Mouse (Mus musculus) cerebellum, adult 2 months (tissue): ENCODE data around the gene Bax. TPM values are rescaled to one million over a fixed set of nuclear protein-coding genes. Genes with fewer than 3 reads are reported as not detected.

Experiments used
- DNase-seq, 2 experiments: peaks; one replicate each; pipeline ENCODE4 v3.0.0; 2021
- H3K27ac ChIP-seq: fragments of 200-500 bp; 2 replicates; pipeline ENCODE4 v1.5.1; 2012; ENCODE audit warnings: low read length, control low read depth, inconsistent platforms; ENCODE audit not compliant: insufficient read depth
- H3K27me3 ChIP-seq: fragments of 200-500 bp; 2 replicates; pipeline ENCODE4 v1.6.1; 2012; ENCODE audit warnings: inconsistent platforms, mild to moderate bottlenecking, low read length, moderate library complexity; ENCODE audit not compliant: control insufficient read depth, insufficient read depth
- H3K4me1 ChIP-seq: fragments of 200-500 bp; 2 replicates; pipeline ENCODE4 v1.6.1; 2011; ENCODE audit warnings: low read length; ENCODE audit not compliant: control insufficient read depth, insufficient read depth
- H3K4me3 ChIP-seq: fragments of 200-500 bp; replicated peaks from 2 replicates; pipeline ENCODE3; 2011; ENCODE audit warnings: mild to moderate bottlenecking, low read depth, low read length, control low read depth; ENCODE audit not compliant: insufficient read depth
- CTCF ChIP-seq: fragments of 200-500 bp; IDR thresholded peaks from 2 replicates; pipeline ENCODE4 v1.5.1; 2011; ENCODE audit warnings: low read depth, mild to moderate bottlenecking, control low read depth, low read length, moderate library complexity, borderline replicate concordance; ENCODE audit not compliant: insufficient read depth
- POLR2A ChIP-seq: fragments of 200-500 bp; IDR thresholded peaks from 2 replicates; pipeline ENCODE4 v1.6.1; 2011; ENCODE audit warnings: low read length, control low read depth, borderline replicate concordance; ENCODE audit not compliant: insufficient read depth
- WGBS: fragments of 180-500 bp; shearing (Covaris S2); methylation state at CpG from one replicate; pipeline ENCODE4 v1.1.7; 2018; 5-methylcytosine and 5-hydroxymethylcytosine counted together
- polyA plus RNA-seq: library from polyadenylated mRNA; depleted of rRNA; stranded (reverse); fragments of >200 nt; gene quantifications from 2 replicates; pipeline ENCODE4 v1.2.3, GENCODE M21; 2012

The Bax gene
- polyA plus RNA-seq, 1 experiment: 103 TPM

DNA sequence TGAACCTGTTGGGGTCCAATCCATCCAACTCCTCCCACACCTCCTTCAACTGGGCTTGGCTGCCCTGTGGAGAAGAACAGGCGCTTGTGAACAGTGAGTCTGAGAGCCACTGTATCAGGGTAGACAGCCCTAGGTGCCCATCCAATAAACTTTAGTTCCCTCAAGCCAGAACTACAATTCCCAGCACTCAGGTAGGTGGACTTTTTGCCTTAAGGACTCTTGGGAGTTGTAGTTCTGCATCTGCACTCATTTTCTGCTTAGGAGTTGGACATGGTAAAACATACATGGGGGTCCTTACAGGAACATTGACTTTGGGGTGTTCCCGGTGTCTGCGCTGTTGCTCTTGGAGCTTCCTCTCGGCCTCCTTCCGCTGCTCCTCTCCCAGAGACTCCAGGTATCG, 31.7 kb upstream of the Bax start:
- 97% methylated on average over 6 of the region's 6 CpGs for WGBS
- DNase-seq: no peak
- H3K27me3 ChIP-seq: no peaks in the 10 kb centered on the region
- H3K4me1 ChIP-seq: peaks cover 22% of the 10 kb centered on the region
- no peak overlapping the region for H3K27ac ChIP-seq
- H3K4me3 ChIP-seq: no peak overlapping the region
- no peak for TF ChIP-seq POLR2A
- no peak for TF ChIP-seq CTCF

- H3K27me3 ChIP-seq: no peaks in the 10 kb centered on the region
- TF ChIP-seq POLR2A: no peak
- no peak for TF ChIP-seq CTCF
- H3K4me3 ChIP-seq: no peak overlapping the region
- DNase-seq: peak in 1 of 2 experiments; percentile 47
- H3K4me1 ChIP-seq: peaks cover 35% of the 10 kb centered on the region
- H3K27ac ChIP-seq: peak overlapping the region; percentile 97
- WGBS: 60% methylated on average over 9 of the region's 9 CpGs
Measured at GRCm38 (mm10) chr7:45494548-45494947, 27.9 kb upstream of the Bax start.

DNA sequence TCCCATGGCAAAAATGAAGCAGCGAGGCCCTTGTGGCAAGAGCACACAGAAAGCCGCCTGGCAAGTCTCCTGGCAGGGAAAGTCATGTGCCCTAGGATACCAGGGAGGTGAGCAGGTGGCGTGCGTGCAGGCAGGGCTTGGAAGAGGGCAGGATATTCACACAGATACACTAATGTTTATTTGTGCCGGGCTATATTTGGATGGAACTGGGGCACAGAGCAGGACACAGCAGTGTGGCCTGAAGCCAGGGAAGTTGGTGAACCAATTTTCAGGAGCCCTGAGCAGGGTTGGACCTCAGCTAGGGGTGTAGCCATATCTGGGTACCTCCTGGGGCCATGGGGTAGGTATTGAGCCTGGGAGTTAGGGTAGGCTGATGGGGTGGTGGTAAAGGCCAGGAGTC, 26.3 kb upstream of the Bax start:
- DNase-seq: peak; percentile 87 to 93
- Histone ChIP-seq H3K4me3 (no peak overlapping the region), H3K27me3 (no peaks in the 10 kb centered on the region), H3K4me1 (peaks cover 35% of the 10 kb centered on the region), H3K27ac (peak overlapping the region; percentile 97)
- TF ChIP-seq POLR2A (no peak), CTCF (no peak)
- 14% methylated on average over 5 of the region's 5 CpGs for WGBS

DNA sequence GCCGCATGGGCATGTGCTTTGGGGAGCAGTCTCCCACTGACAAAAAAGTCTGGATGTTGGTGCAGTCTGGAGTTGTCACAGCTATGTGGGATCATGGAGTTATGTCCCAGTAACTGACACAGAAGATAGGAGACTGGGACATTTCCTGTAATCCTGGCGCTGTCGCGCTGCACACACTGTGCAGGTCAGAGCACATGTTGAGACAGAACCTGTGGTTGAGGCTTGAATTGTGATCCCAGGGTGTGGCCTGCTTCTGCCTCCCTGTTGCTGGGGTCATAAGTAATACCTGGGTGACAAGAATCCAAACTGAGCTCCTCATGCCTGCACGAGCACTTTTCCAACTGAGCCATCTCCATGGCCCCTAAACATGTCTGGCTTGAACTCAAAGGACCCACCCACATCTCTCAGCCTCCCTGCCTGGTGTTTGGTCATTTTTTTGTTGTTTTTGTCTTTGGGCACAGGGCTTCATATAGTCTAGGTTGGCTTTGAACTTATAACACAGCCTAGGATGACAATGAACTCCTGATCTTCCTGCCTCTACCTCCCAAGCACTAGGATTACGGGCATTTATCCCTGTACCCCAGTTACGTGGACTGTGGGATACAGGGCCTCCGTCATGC, 25.6 kb upstream of the Bax start:
- peak overlapping the region; percentile 77 for H3K27ac ChIP-seq
- H3K4me3 ChIP-seq: no peak overlapping the region
- peak; percentile 40 to 51 for DNase-seq
- no peaks in the 10 kb centered on the region for H3K27me3 ChIP-seq
- 75% methylated on average over 8 of the region's 8 CpGs for WGBS
- TF ChIP-seq CTCF (0 out of 2 replicates have a peak, but pooled peaks have one; percentile 7), POLR2A (no peak)
- peaks cover 35% of the 10 kb centered on the region for H3K4me1 ChIP-seq

DNA sequence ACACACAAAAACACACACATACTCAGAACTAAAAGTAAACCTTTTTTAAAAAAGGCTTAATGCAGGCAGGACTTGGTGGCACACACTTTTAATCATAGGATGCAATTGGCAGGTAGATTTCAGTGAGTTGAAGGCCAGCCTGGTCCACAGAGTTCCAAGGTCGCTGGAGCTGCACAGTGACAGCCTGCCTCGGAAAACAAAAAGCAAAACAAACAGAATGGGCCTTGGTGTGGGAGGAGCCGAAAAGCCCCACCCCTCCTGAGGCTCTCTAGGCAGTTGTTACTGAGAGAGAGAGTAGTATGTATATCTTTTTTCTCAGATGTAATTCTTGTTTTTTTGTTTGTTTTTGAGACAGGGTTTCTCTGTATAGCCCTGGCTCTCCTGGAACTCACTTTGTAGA, 24.6 kb upstream of the Bax start:
- Histone ChIP-seq H3K27ac (no peak overlapping the region), H3K27me3 (no peaks in the 10 kb centered on the region), H3K4me1 (peaks cover 35% of the 10 kb centered on the region), H3K4me3 (no peak overlapping the region)
- DNase-seq: no peak
- 38% methylated on average over 3 of the region's 3 CpGs for WGBS
- TF ChIP-seq CTCF (no peak), POLR2A (no peak)

GRCm38 (mm10) chr7:45490822-45491221, 24.1 kb upstream of the Bax start:
- DNase-seq: no peak
- no peaks in the 10 kb centered on the region for H3K27me3 ChIP-seq
- 59% methylated on average over 9 of the region's 9 CpGs for WGBS
- H3K4me3 ChIP-seq: no peak overlapping the region
- H3K27ac ChIP-seq: no peak overlapping the region
- TF ChIP-seq CTCF (no peak), POLR2A (no peak)
- H3K4me1 ChIP-seq: peaks cover 35% of the 10 kb centered on the region

DNA sequence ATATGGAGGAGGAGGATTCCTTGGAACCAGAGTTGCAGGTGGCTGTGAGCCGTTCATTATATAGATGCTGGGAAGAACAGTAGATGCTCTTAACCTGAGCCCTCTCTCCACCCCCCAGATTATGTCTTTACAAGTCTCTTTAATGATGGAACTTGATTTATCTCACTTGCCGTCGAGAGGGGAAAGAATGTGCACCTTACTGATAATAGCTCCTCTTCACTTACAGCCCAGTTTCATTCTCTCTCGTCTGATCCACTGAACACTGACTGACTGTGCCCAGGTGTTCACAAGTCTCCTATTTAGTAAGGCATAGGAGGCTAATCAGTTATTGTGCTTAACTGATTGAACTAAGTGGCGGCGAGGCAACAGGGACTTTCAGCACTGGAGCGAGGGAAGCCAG, 22.9 kb upstream of the Bax start:
- Histone ChIP-seq H3K4me3 (no peak overlapping the region), H3K27me3 (no peaks in the 10 kb centered on the region), H3K27ac (no peak overlapping the region), H3K4me1 (peaks cover 28% of the 10 kb centered on the region)
- WGBS: 90% methylated on average over 7 of the region's 7 CpGs
- TF ChIP-seq CTCF (no peak), POLR2A (no peak)
- DNase-seq: no peak
